Mouse (Mus musculus): Measurements from ENCODE around the gene AF366264. TPM values are rescaled to one million over a fixed set of nuclear protein-coding genes. Genes with fewer than 3 reads are reported as not detected.

The AF366264 gene
- total RNA-seq (2023): not detected

GRCm38 (mm10) chr8:13838289-13838688 lies at the start of gene AF366264:
AF366264 (minus strand) TSS chr8:13838389.

GRCm38 (mm10) chr8:13785250-13785763 lies 52.9 kb downstream of the AF366264 start, which contains the start of gene Upf3a:
Upf3a (plus strand) TSS chr8:13785615.

Other genes starting within 250 kb of the AF366264 start
- gene Rasa3, start 160.8 kb downstream of the AF366264 start, total RNA-seq (2023): 323 TPM
- gene Cfap97d2, start 132.5 kb downstream of the AF366264 start, total RNA-seq (2023): not detected
- 40.2 TPM for gene Cdc16, start 80.7 kb downstream of the AF366264 start, total RNA-seq (2023)
- 22.7 TPM for gene Upf3a, start 52.8 kb downstream of the AF366264 start, total RNA-seq (2023)
- 26.4 TPM for gene Champ1, start 31.3 kb upstream of the AF366264 start, total RNA-seq (2023)
- gene Coprs, start 51.9 kb upstream of the AF366264 start, total RNA-seq (2023): not detected

Data from CD8-positive naive resting alpha-beta T cell, adult 57 days (primary cell).